Comparison of ENCODE assay signal across 10 mouse cellular contexts in genomic region chr15:101242645-101243044, GRCm38 (mm10). TPM values are rescaled to one million over a fixed set of nuclear protein-coding genes. Genes with fewer than 3 reads are reported as not detected.
DNase-seq lines count a peak whose midpoint lies in the region; ATAC-seq and TF ChIP-seq lines count a peak whose summit lies in the region.
"Had no signal": no experiment of that assay in that cellular context is flagged by ENCODE, and none has a peak within 500 bp of the region (broad histone marks: within the 10 kb centered on the region; RNA-seq: fewer than 3 reads in every experiment).

No protein-coding gene starts in this region.

- 65% methylated on average over 8 of the region's 8 CpGs for WGBS in thymus, adult 2 months
- WGBS in heart, embryonic 14.5 days: 18% methylated on average over 8 of the region's 8 CpGs
- WGBS in limb, embryonic 11.5 days: 18% methylated on average over 8 of the region's 8 CpGs
- 21% methylated on average over 8 of the region's 8 CpGs for WGBS in forebrain, embryonic 14.5 days

- no peak for ATAC-seq in heart, embryonic 14.5 days (ENCODE audit: insufficient number of reproducible peaks, insufficient read depth, low FRiP score, low read depth)
- ATAC-seq in limb, embryonic 11.5 days (ENCODE audit: insufficient number of reproducible peaks, low FRiP score, low TSS enrichment, low read depth): no peak
- no peak for ATAC-seq in forebrain, embryonic 14.5 days
- no peak for ATAC-seq in erythroblast, adult 5-6 weeks (replicated peaks; ENCODE audit: low FRiP score, poor library complexity, severe bottlenecking)

- DNase-seq in thymus, postnatal 4 days: peak; percentile 66
- no peak for DNase-seq in thymus, adult 2 months
- DNase-seq in cerebellum, postnatal 10 days: peak; percentile 84 to 85
- DNase-seq in limb, embryonic 11.5 days (ENCODE audit: low spot score): peak; percentile 65
- no peak for DNase-seq in forebrain, embryonic 14.5 days (ENCODE audit: low spot score)
- DNase-seq in thymus, postnatal 10 days (ENCODE audit: low spot score in 2 of 2): no peak

- H3K27me3 ChIP-seq in thymus, adult 2 months (ENCODE audit: control insufficient read depth, insufficient read depth, low read length): no peaks in the 10 kb centered on the region
- H3K27me3 ChIP-seq in heart, embryonic 14.5 days (ENCODE audit: control insufficient read depth, insufficient read depth, low read length): no peaks in the 10 kb centered on the region
- no peaks in the 10 kb centered on the region for H3K27me3 ChIP-seq in limb, embryonic 11.5 days (ENCODE audit: control insufficient read depth, insufficient read depth, low read length)
- H3K27me3 ChIP-seq in forebrain, embryonic 14.5 days (replicated peaks; ENCODE audit: control insufficient read depth, insufficient read depth, low read length): 0 out of 2 replicates have a peak, but pooled peaks cover 2% of the 10 kb centered on the region
- H3K27me3 ChIP-seq: embryonic facial prominence, embryonic 15.5 days had no signal

- TF ChIP-seq CTCF in thymus, adult 2 months (IDR thresholded peaks at IDR 0.05; ENCODE audit: borderline replicate concordance, control insufficient read depth, extremely low read depth, insufficient read depth, low read length, poor library complexity): no peak

- H3K27ac ChIP-seq in thymus, adult 2 months (ENCODE audit: control insufficient read depth, insufficient read depth, low read length): no peak overlapping the region
- H3K27ac ChIP-seq in heart, embryonic 14.5 days (replicated peaks in 1 of 2; ENCODE audit: control insufficient read depth in 1 of 2, insufficient read depth in 1 of 2, low read depth in 2 of 2, low read length in 2 of 2): peak overlapping the region; percentile 99
- H3K27ac ChIP-seq in limb, embryonic 11.5 days (replicated peaks; ENCODE audit: low read depth, low read length): no peak overlapping the region
- H3K27ac ChIP-seq in forebrain, embryonic 14.5 days (ENCODE audit: low read depth, low read length): no peak overlapping the region
- H3K27ac ChIP-seq: embryonic facial prominence, embryonic 15.5 days had no signal

- H3K9me3 ChIP-seq in heart, embryonic 14.5 days (ENCODE audit: control insufficient read depth, low read length): no peaks in the 10 kb centered on the region
- H3K9me3 ChIP-seq in limb, embryonic 11.5 days (ENCODE audit: control insufficient read depth, low read length): no peaks in the 10 kb centered on the region
- no peaks in the 10 kb centered on the region for H3K9me3 ChIP-seq in forebrain, embryonic 14.5 days (replicated peaks; ENCODE audit: control insufficient read depth, low read length)
- H3K9me3 ChIP-seq: embryonic facial prominence, embryonic 15.5 days had no signal

- no peak for TF ChIP-seq POLR2A in thymus, adult 2 months (IDR thresholded peaks at IDR 0.05; ENCODE audit: control insufficient read depth, extremely low read depth, insufficient read depth, low read length, poor library complexity)

- peak overlapping the region; percentile 62; the same call in 1 of the 2 replicates for H3K9ac ChIP-seq in heart, embryonic 14.5 days (ENCODE audit: low read length)
- peak overlapping the region; percentile 43; the same call in 1 of the 2 replicates for H3K9ac ChIP-seq in limb, embryonic 11.5 days (ENCODE audit: low read length)
- H3K9ac ChIP-seq in forebrain, embryonic 14.5 days (ENCODE audit: low read length): no peak overlapping the region
- H3K9ac ChIP-seq: embryonic facial prominence, embryonic 15.5 days had no signal

- H3K4me2 ChIP-seq in heart, embryonic 14.5 days (ENCODE audit: low read length): 0 out of 2 replicates have a peak overlapping the region, but pooled peaks have one; percentile 17
- no peak overlapping the region for H3K4me2 ChIP-seq in limb, embryonic 11.5 days (ENCODE audit: low read depth, severe bottlenecking)
- no peak overlapping the region for H3K4me2 ChIP-seq in forebrain, embryonic 14.5 days (ENCODE audit: low read length)
- H3K4me2 ChIP-seq: embryonic facial prominence, embryonic 15.5 days had no signal

- H3K36me3 ChIP-seq in thymus, adult 2 months (ENCODE audit: control insufficient read depth, insufficient read depth, low read length): no peaks in the 10 kb centered on the region
- no peaks in the 10 kb centered on the region for H3K36me3 ChIP-seq in heart, embryonic 14.5 days (ENCODE audit: control insufficient read depth, insufficient read depth, low read length)
- H3K36me3 ChIP-seq in limb, embryonic 11.5 days (ENCODE audit: control insufficient read depth, insufficient read depth, low read length): no peaks in the 10 kb centered on the region
- no peaks in the 10 kb centered on the region for H3K36me3 ChIP-seq in forebrain, embryonic 14.5 days (ENCODE audit: control insufficient read depth, insufficient read depth, low read length)
- H3K36me3 ChIP-seq: embryonic facial prominence, embryonic 15.5 days had no signal

- H3K4me3 ChIP-seq in thymus, adult 2 months (ENCODE audit: control insufficient read depth, insufficient read depth, low read length): no peak overlapping the region
- no peak overlapping the region for H3K4me3 ChIP-seq in heart, embryonic 14.5 days (ENCODE audit: control insufficient read depth in 1 of 2, insufficient read depth in 1 of 2, low read depth in 1 of 2, low read length in 2 of 2)
- H3K4me3 ChIP-seq in limb, embryonic 11.5 days (ENCODE audit: low read depth, low read length): no peak overlapping the region
- no peak overlapping the region for H3K4me3 ChIP-seq in forebrain, embryonic 14.5 days (ENCODE audit: low read depth, low read length)
- H3K4me3 ChIP-seq: embryonic facial prominence, embryonic 15.5 days; myocyte had no signal

- peaks cover 22% of the 10 kb centered on the region for H3K4me1 ChIP-seq in thymus, adult 2 months (replicated peaks; ENCODE audit: control insufficient read depth, insufficient read depth, low read length)
- peaks cover 27 to 47% of the 10 kb centered on the region in 2 experiments for H3K4me1 ChIP-seq in heart, embryonic 14.5 days (ENCODE audit: control insufficient read depth in 2 of 2, insufficient read depth in 2 of 2, low read length in 2 of 2)
- H3K4me1 ChIP-seq in limb, embryonic 11.5 days (ENCODE audit: control insufficient read depth, insufficient read depth, low read length): peaks cover 13% of the 10 kb centered on the region
- peaks cover 3% of the 10 kb centered on the region; the same call in 1 of the 2 replicates for H3K4me1 ChIP-seq in forebrain, embryonic 14.5 days (ENCODE audit: control insufficient read depth, insufficient read depth, low read length)

RNA-seq across cellular contexts. Expression of gene Nr4a1, which starts 11.4 kb away (rescaled TPM):
- polyA plus RNA-seq in thymus, adult 2 months (2012; rRNA removed): 164 TPM in 2 replicates
- polyA plus RNA-seq in heart, embryonic 14.5 days (2014; fragmentation: Nextera tagmentation; extraction: Ambion mirVana): 6.0 and 6.6 TPM in 2 replicates
- polyA plus RNA-seq in limb, embryonic 11.5 days (2014; fragmentation: Nextera tagmentation; extraction: Ambion mirVana): 3.5 and 4.0 TPM in 2 replicates
- 2.1 and 2.9 TPM in 2 replicates for polyA plus RNA-seq in forebrain, embryonic 14.5 days (2014; fragmentation: Nextera tagmentation; extraction: Ambion mirVana)
- total RNA-seq in erythroblast, adult 5-6 weeks (2015; ENCODE audit: low replicate concordance): 3.3 and 11.3 TPM in 2 replicates
- total RNA-seq in erythroblast, adult 5-6 weeks (2017; ENCODE audit: low replicate concordance): 6.0 and 15.7 TPM in 2 replicates

RNA-seq across cellular contexts. Expression of gene Grasp, which starts 18.7 kb away (rescaled TPM):
- 10.2 and 15.4 TPM in 2 replicates for polyA plus RNA-seq in thymus, adult 2 months (2012; rRNA removed)
- polyA plus RNA-seq in heart, embryonic 14.5 days (2014; fragmentation: Nextera tagmentation; extraction: Ambion mirVana): 3.8 and 5.5 TPM in 2 replicates
- polyA plus RNA-seq in limb, embryonic 11.5 days (2014; fragmentation: Nextera tagmentation; extraction: Ambion mirVana): 6.7 and 7.7 TPM in 2 replicates
- 0.93 and 1.0 TPM in 2 replicates for polyA plus RNA-seq in forebrain, embryonic 14.5 days (2014; fragmentation: Nextera tagmentation; extraction: Ambion mirVana)
- not detected in 2 replicates for total RNA-seq in erythroblast, adult 5-6 weeks (2015; ENCODE audit: low replicate concordance)
- 0.84 TPM in 1 of 2 replicates, not detected in the other for total RNA-seq in erythroblast, adult 5-6 weeks (2017; ENCODE audit: low replicate concordance)

RNA-seq across cellular contexts. Expression of gene Atg101, which starts 41.4 kb away (rescaled TPM):
- 68.5 and 75.2 TPM in 2 replicates for polyA plus RNA-seq in thymus, adult 2 months (2012; rRNA removed)
- polyA plus RNA-seq in heart, embryonic 14.5 days (2014; fragmentation: Nextera tagmentation; extraction: Ambion mirVana): 49.5 and 50.4 TPM in 2 replicates
- polyA plus RNA-seq in limb, embryonic 11.5 days (2014; fragmentation: Nextera tagmentation; extraction: Ambion mirVana): 68.2 and 73.1 TPM in 2 replicates
- polyA plus RNA-seq in forebrain, embryonic 14.5 days (2014; fragmentation: Nextera tagmentation; extraction: Ambion mirVana): 82.3 and 83.1 TPM in 2 replicates
- total RNA-seq in erythroblast, adult 5-6 weeks (2015; ENCODE audit: low replicate concordance): 7.9 and 14.2 TPM in 2 replicates
- 13.0 and 14.1 TPM in 2 replicates for total RNA-seq in erythroblast, adult 5-6 weeks (2017; ENCODE audit: low replicate concordance)

RNA-seq across cellular contexts. Expression of gene 6030408B16Rik, which starts 50.4 kb away (rescaled TPM):
- polyA plus RNA-seq in thymus, adult 2 months (2012; rRNA removed): 0.55 and 0.88 TPM in 2 replicates
- 0.85 and 1.8 TPM in 2 replicates for polyA plus RNA-seq in heart, embryonic 14.5 days (2014; fragmentation: Nextera tagmentation; extraction: Ambion mirVana)
- polyA plus RNA-seq in limb, embryonic 11.5 days (2014; fragmentation: Nextera tagmentation; extraction: Ambion mirVana): 4.2 and 5.6 TPM in 2 replicates
- 0.25 TPM in 2 replicates for polyA plus RNA-seq in forebrain, embryonic 14.5 days (2014; fragmentation: Nextera tagmentation; extraction: Ambion mirVana)
- total RNA-seq in erythroblast, adult 5-6 weeks (2015; ENCODE audit: low replicate concordance): not detected in 2 replicates
- not detected in 2 replicates for total RNA-seq in erythroblast, adult 5-6 weeks (2017; ENCODE audit: low replicate concordance)

Comparison
In these comparisons a context has a peak if more than half of its experiments do, and no peak if none do; other contexts are left out.
1. DNase-seq: peak in thymus, postnatal 4 days (single experiment), cerebellum, postnatal 10 days (2 of 2) and limb, embryonic 11.5 days (single experiment); none in thymus, adult 2 months (single experiment), forebrain, embryonic 14.5 days (single experiment) and thymus, postnatal 10 days (0 of 2).
2. H3K27ac ChIP-seq: peak in heart, embryonic 14.5 days (2 of 2); none in thymus, adult 2 months (single experiment), limb, embryonic 11.5 days (single experiment) and forebrain, embryonic 14.5 days (single experiment).
3. RNA of gene Nr4a1, which starts 11.4 kb away (polyA plus RNA-seq): 164 TPM in thymus, adult 2 months; 6.0 to 6.6 TPM in heart, embryonic 14.5 days, 3.5 to 4.0 TPM in limb, embryonic 11.5 days and 2.1 to 2.9 TPM in forebrain, embryonic 14.5 days; every median in the first group is over 10 times any median in the second.